Mouse (Mus musculus) colon, adult 2 months (tissue): ENCODE data around the gene Proser3. TPM values are rescaled to one million over a fixed set of nuclear protein-coding genes. Genes with fewer than 3 reads are reported as not detected.

Experiments
- polyA plus RNA-seq: library from polyadenylated mRNA; depleted of rRNA; stranded (reverse); fragments of >200 nt; gene quantifications from 2 replicates; pipeline ENCODE4 v1.2.3, GENCODE M21; 2012; rRNA removed

Gene Proser3
- polyA plus RNA-seq = 8.5 TPM in 2 replicates

GRCm38 (mm10) chr7:30552102-30553020, at the start of gene Proser3, which contains the start of gene Hspb6:
Proser3 (minus strand) TSS chr7:30552299.
Hspb6 (plus strand) TSS chr7:30552178.

GRCm38 (mm10) chr7:30598786-30599185, 46.7 kb upstream of the Proser3 start, which contains the start of gene Zbtb32:
Zbtb32 (minus strand) TSS chr7:30598909.

GRCm38 (mm10) chr7:30588676-30589434, 36.8 kb upstream of the Proser3 start, which contains the start of gene Kmt2b:
Kmt2b (minus strand) TSS chr7:30588726.

GRCm38 (mm10) chr7:30564970-30565571, 13.0 kb upstream of the Proser3 start, which contains the start of gene Igflr1:
Igflr1 (plus strand) TSS chr7:30565427.

GRCm38 (mm10) chr7:30563117-30563905, 11.2 kb upstream of the Proser3 start, which contains the start of the genes U2af1l4, Gm49396 and Psenen:
U2af1l4 (plus strand) TSS chr7:30563301.
Gm49396 (plus strand) TSS chr7:30563344.
Psenen (minus strand) TSS chr7:30563627.

GRCm38 (mm10) chr7:30559443-30559954, 7.4 kb upstream of the Proser3 start, which contains the start of gene Lin37:
Lin37 (minus strand) TSS chr7:30559838.

GRCm38 (mm10) chr7:30534633-30535577, 17.2 kb downstream of the Proser3 start, which contains the start of gene Arhgap33:
Arhgap33 (minus strand) TSS chr7:30535060.

GRCm38 (mm10) chr7:30493401-30493931, 58.6 kb downstream of the Proser3 start, which contains the start of gene Prodh2:
Prodh2 (plus strand) TSS chr7:30493622.

Other genes with a start within 250 kb of the Proser3 start
- 165 and 192 TPM in 2 replicates for gene Alkbh6, start 243.6 kb downstream of the Proser3 start, polyA plus RNA-seq
- 11.0 and 13.9 TPM in 2 replicates for gene Syne4, start 237.5 kb downstream of the Proser3 start, polyA plus RNA-seq
- gene E130208F15Rik, start 230.6 kb downstream of the Proser3 start, polyA plus RNA-seq = 1.2 and 1.4 TPM in 2 replicates
- 26.8 and 37.9 TPM in 2 replicates for gene Sdhaf1, start 228.4 kb downstream of the Proser3 start, polyA plus RNA-seq
- gene Lrfn3, start 189.5 kb downstream of the Proser3 start, polyA plus RNA-seq = 25.6 and 26.3 TPM in 2 replicates
- 54.3 and 84.5 TPM in 2 replicates for gene Tyrobp, start 138.5 kb downstream of the Proser3 start, polyA plus RNA-seq
- 12.2 and 17.0 TPM in 2 replicates for gene Hcst, start 132.4 kb downstream of the Proser3 start, polyA plus RNA-seq
- 7.8 and 8.1 TPM in 2 replicates for gene Nfkbid, start 130.6 kb downstream of the Proser3 start, polyA plus RNA-seq
- 49.6 and 52.2 TPM in 2 replicates for gene Aplp1, start 106.8 kb downstream of the Proser3 start, polyA plus RNA-seq
- gene Kirrel2, start 94.6 kb downstream of the Proser3 start, polyA plus RNA-seq = 0.35 and 0.52 TPM in 2 replicates
- 0.03 and 0.80 TPM in 2 replicates for gene Nphs1, start 94.0 kb downstream of the Proser3 start, polyA plus RNA-seq
- gene Prodh2, start 58.7 kb downstream of the Proser3 start, polyA plus RNA-seq = not detected in 2 replicates
- 17.3 and 18.3 TPM in 2 replicates for gene Arhgap33, start 17.2 kb downstream of the Proser3 start, polyA plus RNA-seq
- gene Hspb6, start 121 bp downstream of the Proser3 start, polyA plus RNA-seq = 80.2 and 99.4 TPM in 2 replicates
- gene Lin37, start 7.5 kb upstream of the Proser3 start, polyA plus RNA-seq = 32.0 and 32.4 TPM in 2 replicates
- 40.8 and 56.2 TPM in 2 replicates for gene U2af1l4, start 11.0 kb upstream of the Proser3 start, polyA plus RNA-seq
- 1.2 and 1.4 TPM in 2 replicates for gene Gm49396, start 11.0 kb upstream of the Proser3 start, polyA plus RNA-seq
- gene Psenen, start 11.3 kb upstream of the Proser3 start, polyA plus RNA-seq = 109 and 156 TPM in 2 replicates
- 7.7 and 8.8 TPM in 2 replicates for gene Igflr1, start 13.1 kb upstream of the Proser3 start, polyA plus RNA-seq
- gene Kmt2b, start 36.4 kb upstream of the Proser3 start, polyA plus RNA-seq = 46.0 and 47.1 TPM in 2 replicates
- gene Zbtb32, start 46.6 kb upstream of the Proser3 start, polyA plus RNA-seq = 5.3 and 6.6 TPM in 2 replicates
- 24.9 and 37.7 TPM in 2 replicates for gene Upk1a, start 60.5 kb upstream of the Proser3 start, polyA plus RNA-seq
- gene Cox6b1, start 73.9 kb upstream of the Proser3 start, polyA plus RNA-seq = 423 and 473 TPM in 2 replicates
- gene Etv2, start 83.6 kb upstream of the Proser3 start, polyA plus RNA-seq = not detected in 2 replicates
- gene Rbm42, start 98.0 kb upstream of the Proser3 start, polyA plus RNA-seq = 82.7 and 93.1 TPM in 2 replicates
- 7.2 and 8.7 TPM in 2 replicates for gene Haus5, start 112.7 kb upstream of the Proser3 start, polyA plus RNA-seq
- not detected in 2 replicates for gene Pmis2, start 119.3 kb upstream of the Proser3 start, polyA plus RNA-seq
- 0.91 and 1.2 TPM in 2 replicates for gene 2200002J24Rik, start 146.6 kb upstream of the Proser3 start, polyA plus RNA-seq
- gene Atp4a, start 159.9 kb upstream of the Proser3 start, polyA plus RNA-seq = 0.51 and 0.90 TPM in 2 replicates
- gene Tmem147, start 177.2 kb upstream of the Proser3 start, polyA plus RNA-seq = 158 and 172 TPM in 2 replicates
- gene Gapdhs, start 191.4 kb upstream of the Proser3 start, polyA plus RNA-seq = not detected in 2 replicates
- gene Sbsn, start 199.2 kb upstream of the Proser3 start, polyA plus RNA-seq = 1.2 and 1.8 TPM in 2 replicates
- gene Dmkn, start 211.5 kb upstream of the Proser3 start, polyA plus RNA-seq = 3.6 and 5.1 TPM in 2 replicates
- not detected in 2 replicates for gene Krtdap, start 235.6 kb upstream of the Proser3 start, polyA plus RNA-seq